Mouse (Mus musculus) frontal cortex, postnatal 10 days (tissue): ENCODE measurements around the gene Zdhhc5.
"Not testable (repeated sequence)": the region's sequence is repeated elsewhere in the genome, so short reads cannot be mapped to it uniquely, and the experiment has no call there.

Experiments
- DNase-seq, 2 experiments: peaks; one replicate each; pipeline ENCODE4 v3.0.0; 2022; ENCODE audit warnings: low spot score in 2 of 2, mixed read lengths in 1 of 2

Gene Zdhhc5

DNA sequence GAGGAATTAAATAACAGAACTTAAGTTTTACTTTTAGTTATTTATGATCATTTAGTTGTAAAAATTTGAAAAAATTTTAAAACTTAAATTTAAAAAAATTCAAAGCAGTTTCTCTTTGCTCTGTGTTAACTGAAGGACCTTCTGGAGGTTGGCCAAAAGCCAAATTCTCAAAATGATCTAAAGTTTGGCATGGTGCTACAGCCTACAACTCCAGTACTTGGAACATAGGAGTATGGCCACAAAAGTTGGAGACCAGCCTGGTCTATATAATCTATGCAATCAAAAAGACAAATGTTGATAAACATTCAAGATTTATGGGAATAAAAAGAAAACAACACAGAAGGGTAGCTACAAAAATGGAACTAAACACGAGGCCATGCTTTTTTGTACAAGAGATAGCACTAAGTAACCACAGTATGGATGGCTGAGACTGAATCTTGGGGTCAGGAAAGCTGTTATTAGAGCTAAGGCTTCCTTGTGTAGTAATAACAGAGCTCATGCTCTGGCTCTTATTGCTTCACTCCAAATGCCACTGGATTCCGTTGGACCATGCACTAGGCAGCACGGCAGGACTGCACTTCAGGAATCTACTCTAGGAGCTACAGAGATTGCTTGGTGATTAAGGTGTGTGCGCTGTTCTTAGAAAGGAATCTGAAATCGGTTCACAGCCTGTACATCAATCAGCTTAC lies 19.8 kb downstream of the Zdhhc5 start:
- no peak for DNase-seq

DNA sequence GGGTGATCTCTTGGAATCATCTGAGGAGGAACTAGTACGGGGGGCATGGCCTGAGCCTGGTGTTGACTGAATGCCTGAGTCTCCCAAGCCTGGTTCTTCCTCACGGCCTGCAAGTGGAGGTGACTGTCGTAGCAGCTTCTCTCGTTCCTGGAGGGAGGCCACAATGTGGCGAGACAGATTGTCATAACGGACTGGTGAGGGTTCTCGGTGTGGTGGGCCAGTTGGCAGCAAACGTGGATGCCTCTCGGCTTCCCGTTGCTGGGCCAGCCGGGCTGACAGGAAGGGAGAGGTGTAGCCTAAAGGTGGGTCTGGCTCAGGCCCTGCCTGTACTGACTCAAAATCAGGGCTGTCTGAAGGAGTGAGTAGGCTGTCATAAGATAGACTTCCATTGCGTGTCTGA lies 24.9 kb downstream of the Zdhhc5 start:
- no peak for DNase-seq

DNA sequence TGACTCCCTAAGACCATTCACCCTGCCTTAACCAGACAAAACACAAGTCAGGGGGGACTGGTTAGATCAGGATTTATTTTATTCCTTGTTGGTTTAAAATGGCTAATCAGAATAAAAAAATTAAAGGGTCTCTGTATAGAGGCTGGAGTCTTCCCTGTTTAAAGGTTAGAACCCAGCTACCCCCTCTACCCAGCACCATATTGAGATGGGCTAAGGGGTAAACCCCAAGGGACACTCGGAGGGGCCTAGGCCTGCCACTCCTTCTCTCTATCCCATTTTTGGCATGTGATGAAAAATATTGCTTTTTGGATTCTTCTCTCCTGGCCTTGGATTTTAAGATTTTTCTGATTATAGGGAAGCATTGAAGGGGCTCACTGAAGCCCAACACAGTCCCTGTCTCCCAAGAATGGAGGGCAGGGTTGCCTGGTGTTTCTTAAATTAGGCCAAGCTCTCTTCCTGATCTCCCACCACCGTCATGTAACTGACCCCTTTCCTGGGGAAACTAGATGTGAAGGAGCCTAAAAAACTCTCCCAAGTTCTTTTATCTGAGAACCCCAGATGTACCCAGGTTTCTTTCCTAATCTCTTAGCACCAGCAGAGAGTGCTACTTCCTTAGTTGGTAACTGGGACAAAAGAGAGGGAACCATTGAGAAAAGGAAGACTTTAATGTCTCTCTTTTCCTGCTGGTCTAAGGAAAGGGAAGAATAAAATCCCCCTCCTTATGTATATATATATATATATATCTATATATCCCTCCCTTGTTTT lies 26.7 kb downstream of the Zdhhc5 start:
- DNase-seq, result no peak

DNA sequence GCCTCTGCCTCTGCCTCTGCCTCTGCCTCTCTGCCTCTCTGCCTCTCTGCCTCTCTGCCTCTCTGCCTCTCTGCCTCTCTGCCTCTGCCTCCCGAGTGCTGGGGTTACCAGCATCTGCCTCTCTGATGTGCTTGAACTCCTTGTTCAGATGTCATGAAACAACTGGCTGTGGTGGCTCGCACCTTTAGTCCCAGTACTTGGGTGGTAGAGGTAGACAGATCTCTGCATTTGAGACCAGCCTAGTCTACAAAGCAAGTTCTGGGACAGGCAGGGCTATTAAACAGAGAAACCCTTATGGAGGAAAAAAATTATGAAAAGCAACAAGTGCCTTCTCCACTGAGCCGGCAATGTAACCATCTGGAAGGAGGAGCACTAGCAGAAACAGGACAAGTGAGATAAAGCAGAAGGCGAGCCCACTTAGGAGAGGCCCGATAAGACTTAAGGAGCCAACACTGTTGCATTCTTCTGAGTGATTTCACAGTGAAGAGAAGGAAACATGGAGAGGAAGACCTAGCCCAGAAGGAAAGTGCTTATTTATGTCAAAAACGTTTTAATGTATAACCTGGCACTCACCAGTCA lies 32.3 kb downstream of the Zdhhc5 start:
- DNase-seq, result no peak

DNA sequence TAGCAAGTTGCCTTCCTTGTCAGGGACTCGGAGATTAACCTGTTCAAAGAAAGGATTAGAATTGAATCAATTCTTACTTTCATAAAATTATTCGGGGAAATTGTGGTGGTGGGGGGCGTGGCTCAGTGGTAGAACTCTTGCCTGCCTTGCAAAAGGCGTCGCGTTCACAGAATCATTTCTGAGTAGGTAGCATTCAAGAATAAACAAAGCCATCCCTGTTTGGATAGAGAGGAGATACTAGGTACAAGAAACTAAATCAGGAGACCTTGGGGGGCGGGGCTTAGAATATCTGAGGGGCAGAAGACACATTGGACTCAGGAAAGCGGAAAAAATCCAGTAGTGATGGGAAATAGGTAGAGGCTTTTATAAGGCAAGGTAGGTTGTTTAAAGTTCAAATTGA lies 36.0 kb downstream of the Zdhhc5 start, which contains the start of gene Tmx2:
TSS of gene Tmx2 (minus strand) at position 125 of the 400 bp plus-strand sequence.
- no peak for DNase-seq

DNA sequence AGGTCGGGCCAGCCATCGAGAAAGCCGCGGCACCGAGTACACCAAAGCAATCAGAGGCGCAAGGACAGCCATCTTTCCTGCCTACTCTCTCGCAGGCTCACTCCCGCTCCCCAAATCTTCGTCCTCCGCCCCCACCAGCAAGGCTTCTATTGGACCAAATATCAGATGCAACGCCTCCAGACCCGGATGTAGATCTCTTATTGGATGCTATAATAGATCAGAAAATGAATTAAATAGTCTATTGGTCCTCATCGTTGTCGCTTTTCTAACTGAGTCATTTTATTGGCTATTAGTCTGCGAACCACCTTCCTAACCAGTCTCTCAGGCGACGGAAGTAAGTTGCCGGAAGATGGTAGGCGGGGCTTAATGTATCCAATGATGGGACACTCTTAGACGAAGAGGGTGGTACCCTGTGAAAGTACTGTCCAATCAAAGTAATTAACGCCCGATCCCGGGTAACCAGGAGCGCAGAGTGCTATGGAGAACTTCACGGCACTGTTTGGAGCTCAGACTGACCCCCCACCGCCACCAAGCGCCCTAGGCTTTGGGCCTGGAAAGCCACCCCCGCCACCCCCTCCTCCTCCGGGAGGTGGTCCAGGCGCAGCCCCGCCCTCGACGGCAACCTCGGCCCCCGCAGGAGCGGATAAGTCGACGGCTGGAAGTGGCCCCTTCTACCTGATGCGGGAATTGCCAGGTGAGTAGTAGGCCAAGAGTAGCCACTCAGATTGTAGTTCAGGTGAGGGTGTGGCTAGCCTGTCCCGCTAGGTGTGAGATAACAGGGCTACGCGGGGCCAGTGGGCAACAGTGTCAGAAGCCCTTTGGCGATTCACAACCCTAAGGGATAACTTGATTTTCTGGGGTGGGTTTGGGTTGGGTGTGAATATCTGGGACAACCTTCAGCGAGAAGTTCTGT lies 36.8 kb downstream of the Zdhhc5 start, which contains the start of the genes Gm28635 and Med19:
TSS of gene Gm28635 (minus strand) at position 74 of the 913 bp plus-strand sequence.
TSS of gene Med19 (plus strand) at position 435 of the 913 bp plus-strand sequence.
- peak; percentile 90 to 98 for DNase-seq

DNA sequence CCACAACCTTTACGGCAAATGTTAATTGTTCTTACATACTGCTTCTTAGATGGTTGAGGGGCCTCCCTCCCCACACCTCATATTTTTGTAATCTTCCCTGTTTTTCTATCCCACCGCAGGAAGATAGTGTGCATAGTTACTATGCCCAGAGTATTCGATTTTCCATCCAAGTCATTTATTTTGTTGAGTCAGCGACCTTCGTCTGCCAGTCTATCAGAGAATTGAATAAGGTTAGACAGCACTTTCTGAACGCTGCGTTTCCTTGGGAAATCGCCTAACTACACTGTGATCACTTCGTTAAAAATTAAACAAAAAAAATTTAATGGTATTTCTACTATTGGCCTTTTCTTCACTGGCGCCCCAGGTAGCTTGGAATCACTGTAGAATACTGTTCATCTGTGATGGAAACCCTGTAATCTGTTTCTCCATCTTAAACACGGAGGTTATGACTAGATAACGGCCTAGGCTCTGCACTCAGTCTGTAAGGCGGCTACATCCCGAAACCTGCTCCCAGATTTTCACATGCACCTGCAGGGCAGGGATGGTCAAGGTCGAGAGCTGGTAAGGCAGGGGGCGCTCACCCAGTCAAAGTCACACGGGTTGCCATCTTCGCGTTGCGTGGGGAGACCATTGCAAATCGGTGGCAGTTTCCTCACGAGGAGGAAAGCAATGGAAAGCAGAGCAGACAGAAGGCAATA lies 37.6 kb downstream of the Zdhhc5 start:
- DNase-seq, result no peak

DNA sequence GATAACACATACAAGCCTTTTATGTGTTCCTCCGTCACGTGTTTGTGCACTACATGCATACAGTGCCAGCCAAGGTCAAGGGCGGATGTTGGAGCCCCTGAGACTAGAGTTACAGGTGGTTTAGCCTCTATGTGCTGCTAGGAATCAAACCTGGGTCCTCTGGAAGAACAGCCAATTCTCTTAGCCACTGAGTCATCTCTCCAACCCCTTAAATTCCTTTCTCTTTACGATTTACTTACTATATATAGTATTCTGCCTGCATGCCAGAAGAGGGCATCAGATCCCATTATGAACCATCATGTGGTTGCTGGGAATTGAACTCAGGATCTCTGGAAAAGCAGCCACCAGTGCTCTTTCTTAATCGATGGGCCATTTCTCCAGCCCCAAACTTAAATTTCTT lies 43.4 kb downstream of the Zdhhc5 start:
- DNase-seq, result not testable (repeated sequence)

DNA sequence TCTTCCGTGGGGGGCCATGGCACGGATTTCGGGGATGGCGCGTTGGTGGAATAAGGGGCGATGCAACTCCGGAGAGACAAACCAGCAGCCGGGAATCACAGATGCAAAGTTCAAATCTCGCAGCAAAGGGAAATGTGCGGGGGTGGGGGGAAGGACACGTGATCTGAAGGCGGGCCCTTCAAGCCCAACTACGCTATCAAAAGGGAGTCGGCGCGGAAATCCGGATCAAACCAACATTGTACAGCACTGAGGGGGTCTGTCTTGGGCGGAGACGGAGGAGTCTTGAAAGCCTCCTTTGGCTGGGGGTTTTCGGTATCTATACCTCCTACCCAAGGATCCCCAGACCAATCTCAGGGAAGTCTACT lies 44.4 kb downstream of the Zdhhc5 start, which contains the start of gene Selenoh:
TSS of gene Selenoh (minus strand) at position 202 of the 365 bp plus-strand sequence.
- peak; percentile 86 to 87 for DNase-seq

DNA sequence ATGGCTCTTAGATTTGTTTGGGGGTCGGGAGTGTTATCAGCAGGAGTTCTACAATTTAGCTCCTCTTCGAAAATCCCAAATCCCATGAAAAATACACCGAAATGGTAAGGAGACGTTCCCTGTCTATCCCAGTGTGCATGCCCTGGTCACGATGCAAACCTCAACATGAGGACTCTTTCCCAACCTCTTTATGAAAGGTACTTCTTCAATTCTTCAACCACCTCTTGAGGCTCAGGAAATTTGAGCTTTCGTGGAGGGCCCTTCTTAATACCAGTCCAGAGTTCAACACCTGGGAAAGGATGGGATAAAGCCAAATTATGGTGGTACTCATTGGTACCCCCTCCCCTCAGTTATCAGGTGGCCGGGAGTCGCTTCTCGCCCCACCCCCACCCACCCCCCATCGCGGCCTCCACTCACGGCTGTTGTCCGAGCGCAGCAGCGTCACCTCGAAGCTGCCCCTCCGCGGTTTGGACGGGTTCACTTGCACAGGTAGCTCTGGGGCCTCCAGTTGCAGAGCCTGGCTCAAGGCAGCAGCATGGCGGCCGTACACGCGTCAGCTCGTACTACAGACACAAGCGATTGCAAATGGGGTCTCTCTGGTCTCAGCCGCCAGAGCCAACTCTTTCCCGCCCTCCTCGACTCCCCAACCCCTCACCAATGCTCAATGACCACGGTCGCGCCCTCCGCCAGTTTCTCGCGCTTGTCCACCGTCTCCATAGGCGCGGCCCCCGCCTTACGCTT lies 45.0 kb downstream of the Zdhhc5 start:
- DNase-seq, result no peak

DNA sequence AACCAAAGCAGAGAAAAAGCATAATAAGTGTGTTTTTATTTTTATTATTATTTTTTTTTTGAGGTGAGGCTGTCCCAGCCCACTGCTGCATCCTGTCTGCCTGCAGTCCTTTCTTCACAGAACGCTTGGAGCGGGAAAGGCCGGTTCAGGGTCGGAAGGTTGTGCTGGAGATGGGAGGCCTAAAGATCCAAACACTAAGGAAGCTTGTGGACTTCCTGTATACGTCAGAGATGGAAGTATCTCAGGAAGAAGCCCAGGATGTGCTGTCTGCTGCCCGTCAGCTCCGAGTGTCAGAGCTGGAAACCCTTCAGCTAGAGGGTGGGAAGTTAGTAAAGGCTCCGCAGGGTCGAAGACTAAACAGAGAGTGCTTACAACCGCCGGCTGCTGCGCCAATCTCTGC lies 48.9 kb downstream of the Zdhhc5 start:
- DNase-seq, result no peak

DNA sequence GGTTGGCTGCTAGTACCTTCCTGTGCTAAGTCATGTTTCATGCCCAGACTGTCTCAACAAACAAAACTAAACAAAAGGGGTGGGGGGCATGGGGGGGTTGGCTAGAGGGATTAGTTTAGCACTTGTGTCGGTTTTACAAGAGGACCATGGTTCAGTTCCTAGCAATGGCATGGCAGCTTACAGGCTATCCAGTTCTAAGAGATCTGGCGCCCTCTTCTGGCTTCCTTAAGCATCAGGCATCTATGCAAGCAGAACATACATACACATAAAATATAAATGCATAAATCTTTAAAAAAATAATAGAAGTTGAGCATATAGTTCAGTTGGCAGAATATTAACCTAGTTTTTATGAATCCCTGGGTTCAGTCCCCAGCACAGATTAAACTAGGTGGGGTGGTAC lies 52.1 kb downstream of the Zdhhc5 start:
- DNase-seq, result no peak

DNA sequence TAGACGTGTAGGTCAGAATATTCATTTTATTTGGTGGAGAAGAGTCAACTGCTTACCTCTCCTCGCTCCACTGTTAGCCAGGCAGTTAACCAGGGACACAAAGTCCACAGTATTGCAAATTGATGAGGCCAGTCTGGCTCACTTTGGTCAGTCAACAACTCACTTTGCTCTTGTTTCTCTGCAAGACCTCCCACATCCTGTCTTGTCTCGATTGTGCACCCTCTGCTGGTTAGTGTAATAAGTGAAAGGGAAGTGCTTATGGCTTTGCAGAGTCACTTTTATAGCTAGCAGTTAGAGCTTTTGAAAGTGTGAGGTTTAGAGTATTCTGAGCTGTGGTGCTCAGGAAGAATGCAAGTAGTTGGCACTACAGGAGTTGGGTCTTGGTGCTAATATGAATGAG lies 54.7 kb downstream of the Zdhhc5 start:
- no peak for DNase-seq

DNA sequence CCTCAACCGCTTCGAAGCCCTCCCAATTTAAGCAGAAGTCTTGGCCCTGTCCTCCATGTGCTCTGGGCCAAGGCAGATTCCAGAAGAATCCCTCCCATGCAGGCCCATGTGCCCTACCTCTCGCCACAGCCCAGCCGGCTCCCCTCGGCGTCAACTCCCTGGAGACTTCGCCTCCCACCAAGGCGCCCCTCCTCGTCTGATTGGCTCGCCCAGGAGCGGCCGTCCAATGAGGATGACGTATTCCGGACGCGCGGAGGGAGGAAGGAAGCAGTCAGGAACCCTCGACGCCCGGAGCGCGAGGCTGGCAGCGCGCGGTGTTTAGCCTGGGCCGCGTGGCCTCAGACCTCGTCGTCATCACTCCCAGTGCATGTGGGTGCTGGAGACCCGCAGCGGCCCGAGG lies 56.2 kb downstream of the Zdhhc5 start, which contains the start of gene Btbd18:
TSS of gene Btbd18 (plus strand) at position 274 of the 400 bp plus-strand sequence.
- DNase-seq, result no peak

DNA sequence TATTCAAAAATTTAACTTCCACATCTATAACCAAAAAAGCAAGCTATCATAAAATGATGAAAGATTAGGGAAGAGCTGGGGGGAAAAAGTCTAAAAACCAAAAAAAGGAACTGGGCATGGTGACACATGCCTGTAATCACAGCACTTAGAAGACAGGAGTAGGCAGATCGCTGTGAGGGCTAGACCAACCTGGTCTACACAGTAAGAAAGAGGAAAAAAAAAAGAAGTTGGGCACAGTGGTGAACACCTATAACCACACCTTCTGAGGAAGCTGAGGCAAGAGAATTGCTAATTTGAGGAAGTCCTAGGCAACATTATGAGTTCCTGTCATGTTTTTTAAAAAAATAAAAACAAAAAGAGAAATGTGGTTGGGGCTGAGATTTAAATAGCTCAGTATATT lies 59.1 kb downstream of the Zdhhc5 start:
- no peak for DNase-seq

DNA sequence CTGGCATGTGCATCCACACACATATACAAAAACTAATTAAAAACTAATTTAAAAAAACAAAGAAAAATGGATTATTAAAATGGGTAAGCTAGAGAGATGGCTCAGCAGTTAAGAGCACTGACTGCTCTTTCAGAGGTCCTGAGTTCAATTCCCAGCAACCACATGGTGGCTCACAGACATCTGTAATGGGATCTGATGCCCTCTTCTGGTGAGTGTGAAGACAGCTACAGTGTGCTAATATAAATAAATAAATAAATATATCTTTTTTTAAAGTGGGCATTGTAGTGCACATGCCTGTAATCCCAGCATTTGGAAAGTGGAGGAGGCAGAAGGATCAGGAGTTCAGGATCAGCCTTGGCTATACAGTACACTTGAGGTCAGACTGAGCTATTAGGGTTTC lies 61.6 kb downstream of the Zdhhc5 start:
- DNase-seq, result no peak

DNA sequence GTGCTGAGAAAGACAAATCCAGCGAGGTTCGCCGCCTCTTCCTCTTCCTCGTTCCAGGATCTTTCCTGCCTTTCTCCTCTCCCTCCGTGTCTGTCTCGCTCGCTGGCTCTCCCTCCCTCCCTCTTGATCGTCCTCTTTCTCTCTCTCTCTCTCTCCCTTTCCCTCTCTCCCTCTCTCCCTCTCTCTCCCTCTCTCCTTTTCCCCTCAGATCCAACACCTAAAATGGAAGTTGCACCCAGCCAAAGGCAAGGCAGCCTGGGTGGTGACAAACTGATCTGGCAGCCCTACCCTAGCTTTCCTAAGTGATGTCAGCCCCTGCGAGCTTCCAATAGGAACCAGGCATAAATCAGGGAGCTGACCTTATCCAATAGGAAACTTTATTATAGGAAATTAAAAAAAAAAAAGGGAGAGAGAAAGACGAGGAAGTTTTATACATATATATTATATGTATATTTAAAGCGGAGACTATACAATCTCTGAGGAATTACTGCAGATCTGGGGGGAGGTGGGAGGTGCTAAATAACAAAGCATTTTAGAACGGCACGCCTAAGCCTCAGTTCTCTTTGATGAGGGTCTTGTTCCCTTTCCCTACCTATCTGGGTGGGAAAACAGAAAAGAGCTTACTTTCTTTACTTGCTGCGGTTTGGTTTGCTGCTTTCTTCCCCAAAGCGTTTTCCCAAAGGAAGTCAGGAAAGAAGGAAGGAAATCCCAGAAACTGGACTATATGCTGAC lies 64.3 kb downstream of the Zdhhc5 start, which contains the start of gene Ctnnd1:
TSS of gene Ctnnd1 (minus strand) at position 302 of the 732 bp plus-strand sequence.
- peak; percentile 82 to 87 for DNase-seq

DNA sequence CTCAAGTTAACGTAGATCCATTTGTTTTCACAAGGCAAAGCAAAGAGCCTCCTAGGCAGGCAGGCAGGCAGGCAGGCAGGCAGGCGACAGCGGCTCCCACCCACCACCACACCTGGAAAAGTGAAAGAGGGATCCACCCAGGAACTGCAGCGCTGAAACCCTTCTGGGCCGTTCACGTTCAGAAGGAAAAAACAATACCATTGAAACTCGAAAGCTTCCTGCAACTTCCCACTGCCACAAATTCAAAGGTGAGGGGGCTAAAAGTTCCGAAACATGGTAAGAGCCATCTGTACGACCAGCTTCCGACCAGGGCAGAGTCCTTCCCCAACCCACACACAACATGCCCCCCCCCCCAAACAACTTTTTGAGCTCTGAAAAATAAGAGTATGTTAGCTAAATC lies 65.3 kb downstream of the Zdhhc5 start:
- no peak for DNase-seq

DNA sequence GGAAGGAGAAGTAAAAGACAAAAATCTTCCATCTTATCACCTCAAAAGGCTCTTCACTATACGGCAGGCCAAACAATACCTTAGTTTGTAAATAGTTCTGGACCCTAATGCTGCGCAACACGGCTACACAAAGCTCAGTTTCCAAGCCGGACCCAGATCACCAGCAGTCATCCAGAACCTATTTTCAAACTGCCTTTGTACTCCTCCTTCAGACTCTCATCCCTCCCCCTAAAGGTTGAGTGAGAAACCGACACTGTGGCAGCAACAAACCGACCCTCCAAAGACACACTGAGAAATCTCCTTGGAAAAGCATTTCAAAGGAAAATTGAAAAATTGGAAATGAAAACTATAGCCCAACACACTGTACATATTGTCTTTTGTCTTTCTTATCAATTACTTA lies 66.6 kb downstream of the Zdhhc5 start:
- DNase-seq, result no peak
